Mouse (Mus musculus): ENCODE data around the gene Mrpl44.

Gene Mrpl44

GRCm38 (mm10) chr1:79762282-79763250 is 13.3 kb upstream of the Mrpl44 start:
- DNase-seq (ENCODE audit: low spot score): no peak

GRCm38 (mm10) chr1:79764031-79764430 is 11.8 kb upstream of the Mrpl44 start:
- no peak for DNase-seq (ENCODE audit: low spot score)

DNA sequence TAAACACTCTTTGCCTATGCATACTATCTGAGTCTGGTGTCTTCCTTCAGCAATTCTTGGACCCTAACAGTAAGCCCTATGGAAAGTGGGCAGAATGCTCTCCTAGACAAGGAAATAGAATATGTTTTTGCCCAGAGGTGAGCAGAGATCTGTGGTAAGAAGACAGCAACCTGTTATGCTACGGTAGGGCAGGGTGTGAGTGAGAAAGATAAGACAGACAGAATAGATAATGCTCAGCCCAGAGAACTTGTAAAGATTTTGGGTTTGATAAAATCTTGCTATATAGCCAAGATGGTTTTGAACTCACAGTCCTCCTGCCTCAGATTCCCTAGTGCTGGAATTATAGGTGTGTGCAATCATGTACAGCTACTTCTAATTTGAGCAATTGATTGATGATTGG is 11.3 kb upstream of the Mrpl44 start:
- no peak for DNase-seq (ENCODE audit: low spot score)

GRCm38 (mm10) chr1:79768231-79768630 is 7.6 kb upstream of the Mrpl44 start:
- no peak for DNase-seq (ENCODE audit: low spot score)

DNA sequence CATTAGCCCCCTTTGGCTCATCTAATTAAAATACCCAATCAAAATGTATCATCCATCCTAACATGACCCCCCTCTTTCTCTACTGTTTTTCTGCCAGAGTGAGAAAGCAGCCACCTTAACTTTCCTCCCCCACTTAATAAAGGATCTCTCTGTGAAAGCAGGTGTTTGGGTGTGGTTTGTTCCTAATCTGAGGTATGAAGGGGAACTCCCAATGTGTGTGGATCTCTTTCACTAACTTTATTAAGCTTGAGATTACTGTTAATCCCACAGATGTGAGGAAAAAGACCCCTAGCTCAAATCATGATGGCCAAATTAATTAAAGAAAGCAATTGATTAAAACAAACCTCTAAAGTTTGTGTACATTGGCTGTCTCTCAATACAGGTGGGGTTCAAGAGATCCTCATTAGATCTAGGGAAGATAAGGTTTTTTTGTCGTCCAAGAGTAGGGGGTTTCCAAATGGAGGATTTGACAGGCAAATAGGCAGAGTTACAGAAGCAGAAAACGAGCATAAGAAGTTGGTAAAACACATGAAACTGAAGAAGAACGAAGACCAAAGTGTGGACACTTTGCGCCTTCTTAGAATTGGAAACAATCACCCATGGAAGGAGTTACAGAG is 1.5 kb upstream of the Mrpl44 start:
- DNase-seq (ENCODE audit: low spot score): no peak

DNA sequence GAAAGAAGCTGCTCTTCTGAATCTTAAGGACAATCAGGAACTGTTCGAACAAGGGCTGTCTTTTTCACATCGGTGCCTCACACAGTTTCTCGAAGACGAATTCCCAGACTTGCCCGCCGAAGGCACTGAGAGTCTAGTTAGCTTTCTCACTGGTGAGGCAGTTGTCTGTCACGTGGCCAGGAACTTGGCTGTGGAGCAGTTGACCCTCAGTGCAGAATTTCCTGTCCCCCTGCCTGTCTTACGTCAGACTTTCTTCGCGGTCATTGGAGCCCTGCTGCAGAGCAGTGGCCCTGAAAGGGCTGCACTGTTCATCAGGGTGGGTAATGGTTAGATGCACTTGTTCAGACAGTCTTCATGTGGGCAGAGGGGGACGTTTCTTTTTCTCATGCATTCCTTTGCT is 2.2 kb downstream of the Mrpl44 start:
- DNase-seq (ENCODE audit: low spot score): no peak

- DNase-seq (ENCODE audit: low spot score): no peak
Measured at GRCm38 (mm10) chr1:79782433-79782832, 6.6 kb downstream of the Mrpl44 start.

DNA sequence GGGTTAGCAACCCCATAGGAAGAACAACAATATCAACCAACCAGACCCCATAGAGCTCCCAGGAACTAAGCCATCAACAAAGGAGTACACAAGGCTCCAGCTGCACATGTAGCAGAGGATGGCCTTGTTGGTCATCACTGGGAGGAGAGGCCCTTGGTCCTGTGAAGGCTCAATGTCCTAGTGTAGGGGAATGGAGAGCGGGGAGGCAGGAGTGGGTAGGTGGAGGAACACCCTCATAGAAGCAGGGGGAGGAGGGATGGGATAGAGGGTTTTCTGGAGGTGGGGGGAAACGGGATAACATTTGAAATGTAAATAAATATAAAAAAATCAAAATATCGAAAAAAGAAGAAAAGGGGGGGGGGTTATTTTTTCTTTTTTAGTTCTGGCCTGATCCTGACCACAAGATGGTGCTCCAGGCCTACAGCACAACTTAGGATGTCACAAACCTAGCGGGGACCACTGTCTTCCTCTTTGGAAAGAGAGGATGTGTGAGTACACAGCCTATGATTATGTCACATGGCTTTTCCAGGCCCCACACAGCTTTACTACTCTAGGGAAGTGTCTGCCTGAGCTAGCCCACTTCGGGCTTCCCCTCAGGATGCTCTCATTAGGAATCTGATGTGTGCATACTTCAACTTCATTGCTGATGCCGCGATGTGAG is 10.6 kb downstream of the Mrpl44 start:
- DNase-seq (ENCODE audit: low spot score): no peak

GRCm38 (mm10) chr1:79797084-79797483 is 21.3 kb downstream of the Mrpl44 start:
- DNase-seq (ENCODE audit: low spot score): no peak

DNA sequence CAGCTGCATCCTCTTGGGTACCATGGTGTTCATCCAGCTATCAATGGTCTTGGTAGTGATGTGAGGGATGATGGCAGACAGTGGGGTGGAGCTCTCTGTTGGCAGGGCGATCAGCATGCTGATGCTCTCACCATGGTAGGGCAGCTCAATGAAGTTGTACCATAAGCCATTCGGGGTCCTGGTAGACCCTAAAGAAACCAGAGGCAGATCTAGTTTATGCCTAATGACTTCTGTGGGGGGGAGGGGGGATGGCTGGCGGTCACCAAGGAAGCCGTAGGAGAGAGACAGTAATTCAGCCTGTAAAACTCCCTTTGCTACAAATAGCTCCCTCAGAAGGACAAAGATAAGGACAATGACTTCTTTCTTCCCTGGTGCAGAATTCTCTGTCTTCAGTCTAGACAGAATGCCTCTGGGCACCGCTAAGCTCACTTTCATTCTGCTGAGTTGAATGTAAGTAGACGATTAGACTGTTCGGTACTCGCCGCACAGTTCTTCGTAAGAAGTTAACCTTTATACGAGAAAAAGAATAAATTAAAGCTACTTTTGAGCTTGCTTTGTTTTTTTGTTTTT is 27.1 kb downstream of the Mrpl44 start:
- no peak for DNase-seq (ENCODE audit: low spot score)

GRCm38 (mm10) chr1:79803614-79804013 is 27.8 kb downstream of the Mrpl44 start:
- no peak for DNase-seq (ENCODE audit: low spot score)

GRCm38 (mm10) chr1:79806865-79807264 is 31.0 kb downstream of the Mrpl44 start:
- DNase-seq (ENCODE audit: low spot score): no peak

- DNase-seq (ENCODE audit: low spot score): no peak
Measured at GRCm38 (mm10) chr1:79809447-79809846, 33.6 kb downstream of the Mrpl44 start.

DNA sequence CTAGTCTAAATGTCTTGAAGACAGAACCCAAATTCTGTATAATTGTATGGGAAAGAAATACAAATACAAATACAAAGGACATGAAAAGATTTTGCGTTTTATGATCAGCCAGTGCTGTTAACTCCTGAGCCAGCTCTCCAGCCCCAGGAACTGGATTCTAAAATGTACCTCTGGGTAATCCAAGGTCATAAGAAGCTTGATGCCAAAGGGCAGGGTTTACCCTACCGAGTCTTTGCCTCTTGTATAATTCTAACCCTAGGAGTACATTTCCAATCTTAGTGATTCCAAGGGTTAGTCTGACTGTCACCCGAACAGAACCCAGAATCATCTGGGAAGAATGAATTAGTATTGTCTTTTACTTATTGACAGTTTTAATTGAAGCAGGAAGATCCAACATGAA is 39.6 kb downstream of the Mrpl44 start:
- DNase-seq (ENCODE audit: low spot score): no peak

- no peak for DNase-seq (ENCODE audit: low spot score)
Measured at GRCm38 (mm10) chr1:79819296-79819879, 43.6 kb downstream of the Mrpl44 start.

GRCm38 (mm10) chr1:79822806-79823525 is 47.1 kb downstream of the Mrpl44 start:
- DNase-seq (ENCODE audit: low spot score): peak; percentile 27

GRCm38 (mm10) chr1:79823951-79824633 is 48.3 kb downstream of the Mrpl44 start:
- no peak for DNase-seq (ENCODE audit: low spot score)
